Mouse (Mus musculus) fibroblast of lung, adult 2 months (primary cell): Measurements from ENCODE around the gene Wdr70.
"Not testable (repeated sequence)": the region's sequence is repeated elsewhere in the genome, so short reads cannot be mapped to it uniquely, and the experiment has no call there.

Experiments
- DNase-seq: peaks from one replicate; pipeline ENCODE4 v3.0.0-alpha.2; 2011; ENCODE audit warnings: low read depth

Wdr70 gene

GRCm38 (mm10) chr15:8098774-8099749 lies at the start of gene Wdr70:
Gene Wdr70 (minus strand): TSS chr15:8099209.
- DNase-seq = peak; percentile 86

GRCm38 (mm10) chr15:8135606-8136005 lies 36.6 kb upstream of the Wdr70 start:
- no peak for DNase-seq

- DNase-seq = no peak
Observed at GRCm38 (mm10) chr15:8131761-8132160, 32.8 kb upstream of the Wdr70 start.

GRCm38 (mm10) chr15:8131268-8131667 lies 32.3 kb upstream of the Wdr70 start:
- no peak for DNase-seq

- DNase-seq = no peak
Observed at GRCm38 (mm10) chr15:8129281-8129680, 30.3 kb upstream of the Wdr70 start.

- no peak for DNase-seq
Observed at GRCm38 (mm10) chr15:8109782-8110181, 10.8 kb upstream of the Wdr70 start.

GRCm38 (mm10) chr15:8108966-8109743 lies 10.1 kb upstream of the Wdr70 start, which contains the start of gene Nup155:
Gene Nup155 (plus strand): TSS chr15:8109273.
- peak; percentile 78 for DNase-seq

- DNase-seq = no peak
Observed at GRCm38 (mm10) chr15:8108360-8108965, 9.5 kb upstream of the Wdr70 start.

- DNase-seq = not testable (repeated sequence)
Observed at GRCm38 (mm10) chr15:8101975-8102542, 3.0 kb upstream of the Wdr70 start.

- DNase-seq = peak; percentile 27
Observed at GRCm38 (mm10) chr15:8097853-8098252, 1.2 kb downstream of the Wdr70 start.

GRCm38 (mm10) chr15:8092668-8093067 lies 6.3 kb downstream of the Wdr70 start:
- not testable (repeated sequence) for DNase-seq

- DNase-seq = no peak
Observed at GRCm38 (mm10) chr15:8090685-8091084, 8.3 kb downstream of the Wdr70 start.

- DNase-seq = no peak
Observed at GRCm38 (mm10) chr15:8088715-8089114, 10.3 kb downstream of the Wdr70 start.

- no peak for DNase-seq
Observed at GRCm38 (mm10) chr15:8087293-8087692, 11.7 kb downstream of the Wdr70 start.

- no peak for DNase-seq
Observed at GRCm38 (mm10) chr15:8082139-8082538, 16.9 kb downstream of the Wdr70 start.

- not testable (repeated sequence) for DNase-seq
Observed at GRCm38 (mm10) chr15:8073159-8073558, 25.9 kb downstream of the Wdr70 start.

- peak; percentile 4 for DNase-seq
Observed at GRCm38 (mm10) chr15:8065221-8065620, 33.8 kb downstream of the Wdr70 start.

- DNase-seq = no peak
Observed at GRCm38 (mm10) chr15:8051177-8051576, 47.8 kb downstream of the Wdr70 start.

- no peak for DNase-seq
Observed at GRCm38 (mm10) chr15:8039834-8040233, 59.2 kb downstream of the Wdr70 start.

- DNase-seq = no peak
Observed at GRCm38 (mm10) chr15:8038457-8038856, 60.6 kb downstream of the Wdr70 start.

GRCm38 (mm10) chr15:8037825-8038224 lies 61.2 kb downstream of the Wdr70 start:
- DNase-seq = no peak

GRCm38 (mm10) chr15:8031211-8031610 lies 67.8 kb downstream of the Wdr70 start:
- no peak for DNase-seq
